Mouse (Mus musculus) E14TG2a.4 (cell line): ENCODE results near the gene Grin3b.

ENCODE experiments used
- H3K27me3 ChIP-seq: 2 replicates; pipeline ENCODE4 v1.6.1; 2014; ENCODE audit warnings: low read length, control low read depth; ENCODE audit not compliant: insufficient read depth
- H3K36me3 ChIP-seq: 2 replicates; pipeline ENCODE4 v1.6.1; 2014; ENCODE audit warnings: low read length, control low read depth; ENCODE audit not compliant: insufficient read depth
- H3K4me1 ChIP-seq: replicated peaks from 2 replicates; pipeline ENCODE4 v1.6.1; 2014; ENCODE audit warnings: low read depth, low read length, control low read depth
- H3K4me3 ChIP-seq: replicated peaks from 2 replicates; pipeline ENCODE4 v1.5.1; 2014; ENCODE audit warnings: mild to moderate bottlenecking, low read length
- H3K9me3 ChIP-seq: 2 replicates; pipeline ENCODE4 v1.6.1; 2014; ENCODE audit warnings: low read length, control low read depth
- CTCF ChIP-seq: conservative IDR thresholded peaks from 2 replicates; pipeline ENCODE4 v1.5.1; 2014; ENCODE audit warnings: low read length
- NANOG ChIP-seq: IDR thresholded peaks from 2 replicates; pipeline ENCODE4 v1.6.1; 2014; ENCODE audit warnings: borderline replicate concordance, low read length, mixed read lengths
- POU5F1 ChIP-seq: IDR thresholded peaks from 2 replicates; pipeline ENCODE4 v1.6.1; 2014; ENCODE audit warnings: low read length, borderline replicate concordance

Gene Grin3b

DNA sequence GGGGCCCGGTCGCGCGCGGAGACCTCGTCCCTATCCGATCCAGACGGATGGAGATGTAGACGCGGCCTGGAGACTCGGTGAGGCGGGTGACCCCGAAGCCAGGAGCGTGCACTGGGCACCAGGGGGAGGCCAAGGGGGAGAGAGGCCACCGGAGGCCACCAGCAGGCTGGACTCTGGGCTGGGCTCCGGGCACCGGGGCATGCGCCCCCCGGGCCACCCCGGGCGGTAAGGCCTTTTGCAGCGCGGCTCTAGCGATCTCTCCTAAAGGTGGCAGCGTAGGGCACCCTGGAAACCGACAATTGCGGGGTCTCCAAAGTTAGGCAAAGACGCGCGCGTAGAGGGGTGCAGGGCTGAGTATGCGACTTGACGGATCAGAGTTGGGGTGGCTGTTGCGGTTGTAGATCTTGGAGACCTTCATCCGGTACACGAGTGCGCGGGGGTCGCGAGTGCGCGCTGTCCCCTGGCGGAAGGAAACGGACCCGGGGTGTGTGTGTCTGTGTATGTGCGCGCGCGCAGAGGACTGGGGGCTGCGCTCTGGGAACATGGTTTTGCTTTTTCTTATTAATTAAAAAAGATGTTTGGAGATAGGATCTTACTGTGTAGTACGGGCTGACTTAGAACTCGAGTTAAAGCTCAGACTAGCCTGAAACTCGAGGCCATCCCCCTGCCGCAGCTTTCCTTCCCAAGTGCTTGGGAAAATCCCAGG, 43.0 kb upstream of the Grin3b start:
- Histone ChIP-seq H3K27me3 (peaks cover 48% of the 10 kb centered on the region), H3K9me3 (0 out of 2 replicates have a peak, but pooled peaks cover 2% of the 10 kb centered on the region), H3K4me1 (peaks cover 56% of the 10 kb centered on the region), H3K4me3 (peak overlapping the region; percentile 91), H3K36me3 (peaks cover 14% of the 10 kb centered on the region; the same call in 1 of the 2 replicates)
- TF ChIP-seq CTCF (no peak), NANOG (no peak), POU5F1 (no peak)

DNA sequence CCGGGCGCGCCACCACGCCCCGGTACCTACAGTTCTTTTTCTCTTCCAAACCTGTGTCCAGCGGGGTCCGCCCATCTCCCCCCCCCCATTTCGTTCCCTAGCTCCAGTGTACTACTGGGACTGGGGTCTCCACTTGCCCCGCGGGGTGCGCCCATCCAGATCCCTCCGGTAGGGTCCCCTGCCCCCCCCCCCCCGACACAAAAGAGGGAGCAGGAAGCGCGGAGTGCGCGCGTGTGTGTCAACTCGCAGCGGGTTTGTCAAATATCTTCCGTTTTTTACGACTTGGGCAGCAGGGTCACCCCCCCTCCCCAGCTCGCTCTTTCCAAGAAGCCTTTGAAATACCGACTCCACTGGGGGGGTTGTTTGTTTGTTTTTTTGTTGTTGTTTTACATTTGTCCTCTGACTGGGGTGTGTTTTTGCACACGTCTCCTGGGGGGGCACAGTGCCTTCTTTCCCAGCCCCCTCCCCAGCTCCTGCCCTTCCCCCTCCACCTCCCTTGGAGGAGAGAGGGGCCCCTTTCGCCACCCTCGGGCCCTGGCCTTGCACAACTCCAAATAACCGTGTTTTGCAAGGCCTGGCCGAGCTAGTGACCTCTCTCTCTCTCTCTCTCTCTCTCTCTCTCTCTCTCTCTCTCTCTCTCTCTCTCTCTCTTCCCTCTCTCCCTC, 42.4 kb upstream of the Grin3b start:
- no peak for TF ChIP-seq POU5F1
- no peak for TF ChIP-seq CTCF
- no peak for TF ChIP-seq NANOG
- peak overlapping the region; percentile 91 for H3K4me3 ChIP-seq
- peaks cover 14% of the 10 kb centered on the region; the same call in 1 of the 2 replicates for H3K36me3 ChIP-seq
- peaks cover 41% of the 10 kb centered on the region for H3K27me3 ChIP-seq
- peaks cover 57% of the 10 kb centered on the region for H3K4me1 ChIP-seq
- H3K9me3 ChIP-seq: 0 out of 2 replicates have a peak, but pooled peaks cover 2% of the 10 kb centered on the region

DNA sequence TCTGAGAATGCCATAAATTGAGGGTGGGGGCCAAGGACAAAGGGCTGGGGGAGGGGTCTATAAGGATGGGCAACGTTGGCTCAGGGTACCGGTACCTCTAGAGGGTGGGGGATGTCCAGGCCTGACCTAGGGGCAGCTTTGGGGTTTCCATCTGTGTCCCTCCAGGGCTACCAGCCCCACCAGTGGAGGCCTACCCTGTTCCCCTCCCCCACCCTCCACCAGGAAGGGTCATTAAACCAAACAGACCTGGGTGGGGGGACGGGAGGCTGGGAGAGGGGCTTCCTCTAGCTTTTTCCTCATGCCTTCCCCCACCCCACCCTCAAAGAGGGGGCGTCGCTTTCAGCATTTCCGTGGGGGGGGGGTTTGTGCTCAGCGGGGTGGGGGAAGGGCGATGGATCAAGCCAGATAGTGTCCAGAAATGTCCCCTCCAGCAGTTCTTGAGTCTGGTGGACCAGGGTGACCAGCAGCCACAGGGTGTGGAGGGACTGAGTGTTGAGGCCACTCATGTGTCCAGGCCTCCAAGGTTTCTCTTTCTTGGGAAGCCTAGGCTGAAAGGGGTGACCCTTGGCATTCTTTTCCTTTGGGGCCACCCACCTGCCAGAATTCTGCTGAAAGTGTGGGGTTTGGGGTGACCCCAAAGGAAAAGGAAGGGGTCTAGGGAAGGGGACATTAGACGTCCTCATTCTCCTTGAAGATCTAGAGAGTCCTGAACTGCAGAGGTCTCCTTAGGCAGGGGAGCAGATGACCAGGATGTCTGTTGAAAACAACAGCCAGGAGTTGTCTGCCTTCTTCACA, 41.4 kb upstream of the Grin3b start:
- peaks cover 56% of the 10 kb centered on the region for H3K4me1 ChIP-seq
- peaks cover 35% of the 10 kb centered on the region for H3K27me3 ChIP-seq
- 0 out of 2 replicates have a peak, but pooled peaks cover 2% of the 10 kb centered on the region for H3K9me3 ChIP-seq
- no peak for TF ChIP-seq POU5F1
- TF ChIP-seq CTCF: no peak
- TF ChIP-seq NANOG: no peak
- no peak overlapping the region for H3K4me3 ChIP-seq
- H3K36me3 ChIP-seq: peaks cover 14% of the 10 kb centered on the region; the same call in 1 of the 2 replicates

GRCm38 (mm10) chr10:79929967-79930825, 40.3 kb upstream of the Grin3b start:
- Histone ChIP-seq H3K36me3 (peaks cover 14% of the 10 kb centered on the region; the same call in 1 of the 2 replicates), H3K27me3 (peaks cover 34% of the 10 kb centered on the region), H3K4me3 (no peak overlapping the region), H3K9me3 (0 out of 2 replicates have a peak, but pooled peaks cover 2% of the 10 kb centered on the region), H3K4me1 (peaks cover 57% of the 10 kb centered on the region)
- TF ChIP-seq NANOG (no peak), CTCF (no peak), POU5F1 (no peak)

DNA sequence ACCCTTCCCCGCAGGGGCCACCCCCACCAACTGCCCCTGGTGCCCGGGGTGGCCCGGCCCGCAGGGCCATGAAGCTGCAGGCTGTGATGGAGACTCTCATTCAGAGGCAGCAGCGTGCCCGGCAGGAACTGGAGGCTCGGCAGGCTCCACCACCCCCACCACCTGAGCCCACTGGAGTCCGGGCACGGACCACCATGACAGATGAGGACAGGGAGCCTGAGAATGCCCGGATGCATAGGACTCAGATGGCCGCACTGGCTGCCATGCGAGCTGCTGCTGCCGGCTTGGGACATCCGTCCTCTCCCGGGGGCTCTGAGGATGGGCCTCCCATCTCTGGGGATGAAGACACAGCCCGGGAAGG, 39.7 kb upstream of the Grin3b start:
- H3K36me3 ChIP-seq: peaks cover 14% of the 10 kb centered on the region; the same call in 1 of the 2 replicates
- peaks cover 34% of the 10 kb centered on the region for H3K27me3 ChIP-seq
- H3K9me3 ChIP-seq: 0 out of 2 replicates have a peak, but pooled peaks cover 2% of the 10 kb centered on the region
- TF ChIP-seq NANOG (no peak), POU5F1 (no peak), CTCF (no peak)
- H3K4me3 ChIP-seq: no peak overlapping the region
- peaks cover 58% of the 10 kb centered on the region for H3K4me1 ChIP-seq

- H3K27me3 ChIP-seq: peaks cover 27% of the 10 kb centered on the region
- TF ChIP-seq POU5F1 (no peak), NANOG (no peak), CTCF (no peak)
- H3K36me3 ChIP-seq: peaks cover 14% of the 10 kb centered on the region; the same call in 1 of the 2 replicates
- H3K4me1 ChIP-seq: peaks cover 59% of the 10 kb centered on the region
- H3K9me3 ChIP-seq: 0 out of 2 replicates have a peak, but pooled peaks cover 2% of the 10 kb centered on the region
- no peak overlapping the region for H3K4me3 ChIP-seq
Measured at GRCm38 (mm10) chr10:79931797-79932196, 38.7 kb upstream of the Grin3b start.

- no peak for TF ChIP-seq CTCF
- TF ChIP-seq NANOG: no peak
- no peak for TF ChIP-seq POU5F1
- Histone ChIP-seq H3K36me3 (peaks cover 14% of the 10 kb centered on the region; the same call in 1 of the 2 replicates), H3K9me3 (0 out of 2 replicates have a peak, but pooled peaks cover 2% of the 10 kb centered on the region), H3K27me3 (peaks cover 21% of the 10 kb centered on the region), H3K4me3 (no peak overlapping the region), H3K4me1 (peaks cover 66% of the 10 kb centered on the region)
Measured at GRCm38 (mm10) chr10:79932736-79933135, 37.8 kb upstream of the Grin3b start.
